15 mouse cellular contexts compared by ENCODE assay signal in genomic region chr9:71812402-71812801, GRCm38 (mm10). TPM values are rescaled to one million over a fixed set of nuclear protein-coding genes. Genes with fewer than 3 reads are reported as not detected.
DNase-seq lines count a peak whose midpoint lies in the region; ATAC-seq and TF ChIP-seq lines count a peak whose summit lies in the region.
"Had no signal": no experiment of that assay in that cellular context is flagged by ENCODE, and none has a peak within 500 bp of the region (broad histone marks: within the 10 kb centered on the region; RNA-seq: fewer than 3 reads in every experiment).

No protein-coding gene starts in this region.

- ATAC-seq in liver, embryonic 14.5 days (ENCODE audit: insufficient read depth), result no peak
- no peak for ATAC-seq in liver, embryonic 12.5 days
- 0 out of 2 replicates have a peak, but pooled peaks have one; percentile 22 for ATAC-seq in common myeloid progenitor, adult 5-6 weeks (replicated peaks; ENCODE audit: low read depth, poor library complexity, severe bottlenecking)
- ATAC-seq: CD4-positive, CD25-positive, alpha-beta regulatory T cell, adult 4 months had no signal

- H3K9ac ChIP-seq in heart, adult 2 months (ENCODE audit: low read depth, low read length), result no peak overlapping the region
- no peak overlapping the region for H3K9ac ChIP-seq in liver, embryonic 14.5 days (replicated peaks)
- no peak overlapping the region for H3K9ac ChIP-seq in liver, embryonic 12.5 days
- H3K9ac ChIP-seq: limb, embryonic 13.5 days had no signal

- peaks cover 1% of the 10 kb centered on the region; the same call in 1 of the 2 replicates for H3K4me1 ChIP-seq in heart, adult 2 months (ENCODE audit: control insufficient read depth, insufficient read depth, low read length)
- peaks cover 11% of the 10 kb centered on the region for H3K4me1 ChIP-seq in heart, embryonic 10.5 days
- no peaks in the 10 kb centered on the region for H3K4me1 ChIP-seq in liver, embryonic 14.5 days (replicated peaks; ENCODE audit: control insufficient read depth in 2 of 2, insufficient read depth in 2 of 2, low read length in 1 of 2)
- no peaks in the 10 kb centered on the region for H3K4me1 ChIP-seq in liver, embryonic 12.5 days

- peak; percentile 37 for TF ChIP-seq CTCF in heart, adult 2 months (IDR thresholded peaks at IDR 0.05)
- TF ChIP-seq CTCF in liver, embryonic 14.5 days (IDR thresholded peaks at IDR 0.05; ENCODE audit: low read depth), result peak; percentile 35

- H3K27ac ChIP-seq in heart, adult 2 months, result no peak overlapping the region
- H3K27ac ChIP-seq in heart, embryonic 10.5 days, result no peak overlapping the region
- no peak overlapping the region for H3K27ac ChIP-seq in liver, embryonic 14.5 days
- H3K27ac ChIP-seq in liver, embryonic 12.5 days, result no peak overlapping the region
- H3K27ac ChIP-seq: limb, embryonic 13.5 days had no signal

- no peaks in the 10 kb centered on the region for H3K79me2 ChIP-seq in heart, adult 2 months (replicated peaks; ENCODE audit: control insufficient read depth, insufficient read depth, low read length)

- TF ChIP-seq POLR2A in heart, adult 2 months (IDR thresholded peaks at IDR 0.05; ENCODE audit: insufficient read depth, low read depth, low read length), result no peak

- H3K9me3 ChIP-seq in heart, embryonic 10.5 days, result no peaks in the 10 kb centered on the region
- no peaks in the 10 kb centered on the region for H3K9me3 ChIP-seq in liver, embryonic 14.5 days (ENCODE audit: control insufficient read depth, low read length)
- no peaks in the 10 kb centered on the region for H3K9me3 ChIP-seq in liver, embryonic 12.5 days (replicated peaks)
- H3K9me3 ChIP-seq: limb, embryonic 13.5 days had no signal

- intact Hi-C loops in heart, adult 2 months (cut with DNase I), result no loop called here

- no peak for TF ChIP-seq EP300 in heart, adult 2 months (IDR thresholded peaks at IDR 0.05; ENCODE audit: insufficient read depth, low read depth, low read length)
- TF ChIP-seq EP300 in liver, embryonic 14.5 days (IDR thresholded peaks at IDR 0.05; ENCODE audit: low read depth), result no peak

- DNase-seq in heart, adult 2 months, result no peak
- no peak for DNase-seq in heart, embryonic 10.5 days (ENCODE audit: low spot score)
- DNase-seq in liver, embryonic 14.5 days (ENCODE audit: low read depth in 3 of 3, low spot score in 3 of 3), result no peak
- peak; percentile 25 for DNase-seq in ES-CJ7 (ENCODE audit: low read depth, low spot score)
- DNase-seq in thymus, postnatal 36 days, result no peak
- no peak for DNase-seq in urinary bladder, postnatal 10 days (ENCODE audit: low spot score)
- DNase-seq: adrenal gland, postnatal 25 days; kidney, adult 9 months; thymus, postnatal 25 days had no signal

- H3K36me3 ChIP-seq in heart, adult 2 months (ENCODE audit: control insufficient read depth, insufficient read depth, low read length), result no peaks in the 10 kb centered on the region
- H3K36me3 ChIP-seq in heart, embryonic 10.5 days, result no peaks in the 10 kb centered on the region
- no peaks in the 10 kb centered on the region for H3K36me3 ChIP-seq in liver, embryonic 14.5 days (replicated peaks; ENCODE audit: control insufficient read depth, insufficient read depth, low read depth)
- no peaks in the 10 kb centered on the region for H3K36me3 ChIP-seq in liver, embryonic 12.5 days
- H3K36me3 ChIP-seq: limb, embryonic 13.5 days had no signal

- no peak overlapping the region for H3K4me3 ChIP-seq in heart, adult 2 months
- no peak overlapping the region for H3K4me3 ChIP-seq in heart, embryonic 10.5 days
- H3K4me3 ChIP-seq in liver, embryonic 14.5 days (ENCODE audit: insufficient read depth in 1 of 2, low read depth in 2 of 2, low read length in 2 of 2), result no peak overlapping the region
- H3K4me3 ChIP-seq in liver, embryonic 12.5 days, result no peak overlapping the region
- H3K4me3 ChIP-seq: limb, embryonic 13.5 days; megakaryocyte, embryonic 14.5 days had no signal

- H3K4me2 ChIP-seq in liver, embryonic 14.5 days (ENCODE audit: low read depth), result no peak overlapping the region
- no peak overlapping the region for H3K4me2 ChIP-seq in liver, embryonic 12.5 days
- H3K4me2 ChIP-seq: heart, embryonic 11.5 days; limb, embryonic 13.5 days had no signal

- H3K27me3 ChIP-seq in heart, adult 2 months (ENCODE audit: control insufficient read depth, insufficient read depth, low read length), result no peaks in the 10 kb centered on the region
- no peaks in the 10 kb centered on the region for H3K27me3 ChIP-seq in heart, embryonic 10.5 days (ENCODE audit: insufficient read depth, poor library complexity, severe bottlenecking)
- no peaks in the 10 kb centered on the region for H3K27me3 ChIP-seq in liver, embryonic 14.5 days (ENCODE audit: control insufficient read depth, insufficient read depth, low read length)
- peaks cover 14% of the 10 kb centered on the region; the same call in 1 of the 2 replicates for H3K27me3 ChIP-seq in liver, embryonic 12.5 days (replicated peaks)
- H3K27me3 ChIP-seq: limb, embryonic 13.5 days had no signal

- WGBS in heart, adult 2 months, result 56% methylated on average over 4 of the region's 4 CpGs
- WGBS in heart, embryonic 10.5 days, result 37% methylated on average over 4 of the region's 4 CpGs
- WGBS in liver, embryonic 14.5 days (ENCODE audit: insufficient replicate concordance), result 14% methylated on average over 4 of the region's 4 CpGs
- WGBS in liver, embryonic 12.5 days (ENCODE audit: insufficient replicate concordance), result 30% methylated on average over 4 of the region's 4 CpGs

RNA-seq across cellular contexts. Expression of gene Cgnl1, which starts 41.0 kb away (rescaled TPM):
- total RNA-seq in heart, adult 2 months (2021), result 10 to 100 TPM; 28.1 to 31.0 TPM
- 10.5 and 16.2 TPM in 2 replicates for polyA plus RNA-seq in heart, adult 2 months (2012; rRNA removed)
- 43.1 and 60.1 TPM in 2 replicates for polyA plus RNA-seq in heart, embryonic 10.5 days (2016; fragmentation: Nextera tagmentation; extraction: Ambion mirVana)
- polyA plus RNA-seq in liver, embryonic 14.5 days (2012; rRNA removed), result 1.4 and 1.8 TPM in 2 replicates
- 1.0 and 1.2 TPM in 2 replicates for polyA plus RNA-seq in liver, embryonic 14.5 days (2014; fragmentation: Nextera tagmentation; extraction: Ambion mirVana)
- polyA plus RNA-seq in liver, embryonic 12.5 days (2016; fragmentation: Nextera tagmentation; extraction: Ambion mirVana), result 3.0 TPM in 2 replicates
- total RNA-seq in common myeloid progenitor, adult 5-6 weeks (2017), result 0.09 and 0.63 TPM in 2 replicates
- polyA plus RNA-seq: CD4-positive, CD25-positive, alpha-beta regulatory T cell, adult 4 months had no signal
